Mouse (Mus musculus): Measurements from ENCODE around the gene Ttbk2. TPM values are rescaled to one million over a fixed set of nuclear protein-coding genes. Genes with fewer than 3 reads are reported as not detected.

The Ttbk2 gene
- 3.7 and 5.0 TPM in 2 replicates for polyA plus RNA-seq (2016; fragmentation: Nextera tagmentation; extraction: Ambion mirVana)

DNA sequence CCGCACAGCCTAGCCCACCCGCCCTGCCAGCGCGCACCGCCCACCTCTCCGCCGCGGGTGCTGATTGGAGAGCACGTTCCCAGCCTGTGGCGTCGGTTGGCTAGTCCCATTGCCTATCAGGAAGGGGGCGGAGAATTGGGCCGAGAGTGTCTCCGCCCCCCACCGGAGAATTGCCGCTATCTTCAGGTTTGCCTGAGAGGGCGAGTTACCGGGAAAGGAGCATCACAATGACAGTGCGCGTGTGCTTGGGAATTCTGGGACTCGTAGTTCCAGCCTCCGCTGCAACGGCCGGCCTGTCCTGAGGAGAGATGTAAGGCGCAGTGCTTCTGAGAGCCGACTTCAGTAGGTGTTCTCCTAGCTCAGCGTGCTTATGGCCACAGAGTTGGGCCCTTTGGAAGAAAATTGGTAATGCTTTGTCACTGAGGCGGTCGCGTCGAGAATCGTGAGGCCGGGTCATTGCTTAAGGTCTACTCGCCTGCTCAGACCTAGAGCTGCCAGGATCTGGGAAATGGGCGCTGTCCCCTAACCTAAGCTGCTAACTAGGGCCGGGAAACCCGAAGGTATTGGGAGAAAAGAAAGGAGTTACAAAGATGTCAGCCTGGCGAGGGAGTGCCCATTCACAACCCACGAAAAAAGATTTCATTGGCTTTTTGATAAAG, at the start of gene Ttbk2:
Gene Ttbk2 (minus strand): TSS at position 181 of the 659 bp plus-strand sequence.
- Histone ChIP-seq H3K9me3 (replicated peaks) (no peaks in the 10 kb centered on the region), H3K36me3 (no peaks in the 10 kb centered on the region), H3K4me3 (peak within 1 kb of the TSS; percentile 93), H3K4me1 (peaks cover 15% of the 10 kb centered on the region), H3K27me3 (ENCODE audit: low read depth, poor library complexity, severe bottlenecking) (no peaks in the 10 kb centered on the region), H3K27ac (peak within 1 kb of the TSS; percentile 90)
- under 1% methylated on average over 39 of the region's 39 CpGs for WGBS
- peak; percentile 96 for DNase-seq (ENCODE audit: low spot score)

DNA sequence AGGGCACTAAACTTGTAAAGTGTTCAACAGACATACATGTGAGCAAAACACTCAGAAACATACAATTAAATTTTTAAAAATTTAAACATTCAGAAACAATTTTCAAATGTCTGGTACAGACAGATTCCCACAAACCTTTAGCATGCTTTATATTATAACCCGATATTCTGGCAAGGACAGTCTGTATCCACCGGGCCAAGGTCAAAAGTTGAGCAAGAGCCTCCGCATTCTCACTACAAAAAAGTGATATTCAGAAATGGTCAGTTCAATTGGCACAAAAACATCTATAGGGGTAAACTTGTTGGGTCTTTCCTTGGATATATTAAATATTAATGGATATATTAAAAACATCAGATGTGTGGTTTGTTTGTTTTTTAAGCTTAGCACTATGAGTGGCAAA, 46.0 kb upstream of the Ttbk2 start:
- no peaks in the 10 kb centered on the region for H3K27me3 ChIP-seq (ENCODE audit: low read depth, poor library complexity, severe bottlenecking)
- H3K36me3 ChIP-seq = peaks cover 91% of the 10 kb centered on the region
- H3K9me3 ChIP-seq (replicated peaks) = no peaks in the 10 kb centered on the region
- no peaks in the 10 kb centered on the region for H3K4me1 ChIP-seq
- no peak for DNase-seq (ENCODE audit: low spot score)
- WGBS = 94% methylated on average over 3 of the region's 3 CpGs
- H3K4me3 ChIP-seq = no peak overlapping the region
- H3K27ac ChIP-seq = no peak overlapping the region

DNA sequence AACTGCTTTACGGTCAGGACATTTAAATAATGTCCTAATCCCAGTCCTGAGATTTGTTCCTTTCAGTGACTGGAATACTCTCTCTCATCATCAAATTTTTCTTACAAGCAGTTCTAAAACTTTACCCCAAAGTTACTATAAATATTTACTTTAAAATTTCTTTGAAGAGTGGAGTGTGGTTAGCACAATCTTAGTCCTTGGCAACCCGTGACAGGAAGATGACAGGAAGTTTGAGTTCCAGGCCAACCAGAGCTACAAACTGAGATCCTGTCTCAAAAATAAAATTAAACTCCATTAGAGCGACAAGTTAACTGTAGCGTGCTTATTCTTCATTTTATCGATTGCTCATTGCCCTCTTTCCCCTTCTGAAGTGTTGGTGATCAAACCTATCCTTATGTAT, 37.2 kb upstream of the Ttbk2 start:
- no peaks in the 10 kb centered on the region for H3K4me1 ChIP-seq
- no peak for DNase-seq (ENCODE audit: low spot score)
- H3K9me3 ChIP-seq (replicated peaks) = no peaks in the 10 kb centered on the region
- WGBS = 96% methylated on average over 5 of the region's 5 CpGs
- H3K27me3 ChIP-seq (ENCODE audit: low read depth, poor library complexity, severe bottlenecking) = no peaks in the 10 kb centered on the region
- H3K36me3 ChIP-seq = peaks cover 78% of the 10 kb centered on the region
- H3K4me3 ChIP-seq = no peak overlapping the region
- no peak overlapping the region for H3K27ac ChIP-seq

DNA sequence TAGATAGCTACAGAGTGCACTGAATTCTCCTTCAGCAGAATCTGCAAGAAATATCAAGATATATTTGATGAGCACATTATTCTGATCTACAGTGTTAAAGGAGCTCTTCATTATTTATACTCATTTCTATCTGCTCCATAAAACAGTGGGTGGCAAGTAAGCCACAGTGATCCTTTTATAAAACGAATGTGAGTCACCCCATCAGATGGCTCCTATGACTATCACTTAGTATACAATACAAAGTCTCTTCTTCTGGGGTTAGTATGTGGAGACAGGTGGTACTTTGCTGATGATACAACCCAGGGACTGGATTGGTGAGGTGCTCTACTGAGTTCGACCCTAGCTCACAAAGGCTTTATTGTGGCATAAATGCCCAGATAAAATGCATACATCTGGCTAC, 22.8 kb upstream of the Ttbk2 start:
- 85% methylated on average over 2 of the region's 2 CpGs for WGBS

DNA sequence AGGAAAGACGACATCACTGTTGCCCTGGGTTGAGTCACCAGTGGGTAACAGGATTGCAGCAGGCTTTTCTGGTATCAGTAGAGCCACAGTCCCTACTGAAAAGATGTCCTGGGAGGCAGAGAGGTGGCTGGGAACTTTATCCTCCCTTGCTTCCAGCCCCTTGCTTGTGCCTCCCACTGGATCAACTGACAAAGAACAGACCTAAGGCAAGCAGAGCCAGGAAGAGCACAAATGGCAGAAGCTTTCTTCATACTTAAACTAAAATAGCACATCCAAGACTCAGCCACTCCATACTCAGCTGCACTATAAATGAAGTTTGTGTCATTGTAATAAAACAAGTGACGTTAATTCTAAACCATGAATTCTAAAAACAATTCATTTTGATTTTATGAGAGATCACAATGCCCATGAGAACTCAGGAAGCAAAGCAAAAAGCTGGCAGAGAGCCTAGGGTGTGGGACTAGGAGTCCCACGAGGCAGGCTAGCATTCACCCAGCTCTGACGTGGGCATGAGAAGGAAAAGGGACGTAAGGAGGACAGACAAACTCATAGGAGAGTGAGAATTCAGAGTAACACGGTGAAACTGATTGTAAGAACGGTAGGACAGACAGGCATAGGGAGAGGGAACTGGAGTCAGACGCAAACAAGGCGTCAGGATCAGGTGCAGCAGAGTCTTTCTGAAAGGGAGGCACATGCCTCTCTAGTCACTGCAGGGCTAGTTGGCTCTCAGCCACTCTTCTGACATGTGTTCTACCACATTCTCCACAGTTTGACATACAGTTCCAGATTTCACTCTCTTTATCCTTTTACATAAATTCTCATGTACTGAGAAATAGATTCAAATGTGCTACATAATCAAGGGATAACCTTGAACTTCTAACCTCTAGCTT, 21.3 kb upstream of the Ttbk2 start:
- no peaks in the 10 kb centered on the region for H3K9me3 ChIP-seq (replicated peaks)
- H3K27me3 ChIP-seq (ENCODE audit: low read depth, poor library complexity, severe bottlenecking) = no peaks in the 10 kb centered on the region
- H3K36me3 ChIP-seq = peaks cover 83% of the 10 kb centered on the region
- no peak for DNase-seq (ENCODE audit: low spot score)
- no peaks in the 10 kb centered on the region for H3K4me1 ChIP-seq
- H3K27ac ChIP-seq = no peak overlapping the region
- WGBS = 92% methylated on average over 9 of the region's 9 CpGs
- no peak overlapping the region for H3K4me3 ChIP-seq

More for the DNA sequence above, 22.8 kb upstream of the Ttbk2 start:
- H3K27ac ChIP-seq = no peak overlapping the region
- no peaks in the 10 kb centered on the region for H3K9me3 ChIP-seq (replicated peaks)
- no peak for DNase-seq (ENCODE audit: low spot score)
- no peaks in the 10 kb centered on the region for H3K27me3 ChIP-seq (ENCODE audit: low read depth, poor library complexity, severe bottlenecking)
- no peak overlapping the region for H3K4me3 ChIP-seq
- H3K36me3 ChIP-seq = peaks cover 84% of the 10 kb centered on the region
- H3K4me1 ChIP-seq = no peaks in the 10 kb centered on the region

DNA sequence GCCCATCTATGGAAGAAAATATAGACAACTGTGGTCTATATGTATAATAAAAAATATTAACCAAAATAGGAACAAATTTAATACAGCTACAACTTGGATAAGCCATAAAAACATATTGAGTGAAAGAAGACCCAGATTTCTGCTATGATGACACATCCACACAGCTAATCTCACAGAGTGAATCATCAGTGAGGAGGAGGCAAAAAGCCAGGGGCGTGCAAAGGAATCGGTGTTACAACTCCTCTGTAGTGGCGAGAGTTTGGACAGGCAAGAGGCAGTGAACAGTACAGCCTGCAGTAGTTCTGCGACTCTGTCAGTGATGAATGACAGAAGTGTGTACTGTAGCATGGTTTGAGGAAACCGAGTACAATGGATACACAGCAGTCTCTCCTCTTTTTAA, 16.9 kb upstream of the Ttbk2 start:
- DNase-seq (ENCODE audit: low spot score) = no peak
- H3K27ac ChIP-seq = no peak overlapping the region
- H3K9me3 ChIP-seq (replicated peaks) = no peaks in the 10 kb centered on the region
- H3K4me1 ChIP-seq = no peaks in the 10 kb centered on the region
- no peak overlapping the region for H3K4me3 ChIP-seq
- WGBS = 97% methylated on average over 5 of the region's 5 CpGs
- H3K27me3 ChIP-seq (ENCODE audit: low read depth, poor library complexity, severe bottlenecking) = no peaks in the 10 kb centered on the region
- peaks cover 91% of the 10 kb centered on the region for H3K36me3 ChIP-seq

DNA sequence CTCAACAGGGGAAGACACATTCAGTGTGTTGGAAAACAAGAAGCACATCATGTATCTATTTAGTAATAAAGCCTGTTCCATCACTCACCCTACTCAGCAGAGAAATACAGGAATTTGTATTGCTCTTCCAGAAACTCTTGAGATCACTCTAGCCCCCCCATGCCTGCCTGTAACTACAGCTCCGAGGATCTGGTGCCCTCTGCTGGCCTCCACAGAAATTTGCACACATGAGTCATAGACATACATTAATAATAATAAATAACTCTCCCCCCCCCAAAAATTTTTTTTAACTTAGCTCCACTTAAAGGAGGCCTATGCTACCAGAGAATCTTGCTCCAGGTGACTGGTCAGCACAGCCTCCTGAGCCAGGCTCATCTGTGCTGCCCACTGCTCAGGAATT, 16.2 kb upstream of the Ttbk2 start:
- Histone ChIP-seq H3K36me3 (peaks cover 91% of the 10 kb centered on the region), H3K4me3 (no peak overlapping the region), H3K4me1 (no peaks in the 10 kb centered on the region), H3K27ac (no peak overlapping the region), H3K27me3 (ENCODE audit: low read depth, poor library complexity, severe bottlenecking) (no peaks in the 10 kb centered on the region), H3K9me3 (replicated peaks) (no peaks in the 10 kb centered on the region)
- 31% methylated on average over 1 of the region's 1 CpGs for WGBS
- DNase-seq (ENCODE audit: low spot score) = peak; percentile 51

DNA sequence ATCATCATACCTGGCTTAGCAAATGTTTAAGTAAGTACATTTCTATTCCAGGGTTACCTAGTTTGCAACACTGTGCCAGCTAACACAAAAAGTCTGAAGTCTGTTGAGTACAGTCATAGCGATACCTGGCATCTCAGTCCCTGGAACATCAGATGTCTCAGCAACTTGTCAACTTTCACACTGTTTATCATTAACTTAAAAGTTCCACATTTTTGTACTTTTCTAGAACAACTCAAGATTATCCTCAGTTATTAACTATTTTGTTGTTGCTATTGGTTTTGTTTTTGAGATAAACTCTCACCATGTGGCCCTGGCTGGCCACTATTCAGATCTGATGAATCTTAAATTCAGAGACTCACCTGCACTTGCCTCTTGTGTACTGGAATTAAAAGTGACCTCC, 13.0 kb upstream of the Ttbk2 start:
- Histone ChIP-seq H3K27me3 (ENCODE audit: low read depth, poor library complexity, severe bottlenecking) (no peaks in the 10 kb centered on the region), H3K9me3 (replicated peaks) (no peaks in the 10 kb centered on the region), H3K4me1 (no peaks in the 10 kb centered on the region), H3K27ac (no peak overlapping the region), H3K36me3 (peaks cover 82% of the 10 kb centered on the region), H3K4me3 (no peak overlapping the region)
- DNase-seq (ENCODE audit: low spot score) = no peak
- WGBS = 89% methylated on average over 1 of the region's 1 CpGs

DNA sequence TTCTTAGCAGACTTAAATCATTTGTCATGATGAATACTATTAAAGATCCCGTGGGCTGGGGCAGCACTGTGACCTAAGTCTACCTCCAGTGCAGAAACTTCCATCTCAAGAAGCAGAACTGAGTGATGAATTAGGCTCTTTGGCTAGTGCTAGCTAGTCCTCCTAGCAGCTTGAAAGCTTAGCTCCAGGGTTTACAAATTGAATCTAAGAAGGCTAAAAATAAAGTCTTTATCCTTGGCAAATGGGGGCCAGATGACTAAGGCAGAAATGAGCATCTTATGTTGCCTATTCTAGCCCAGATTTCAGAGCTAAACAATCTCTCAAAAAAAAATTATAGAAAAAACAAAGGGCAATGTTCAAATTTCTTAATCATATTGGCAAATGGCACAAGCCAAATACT, 10.3 kb upstream of the Ttbk2 start:
- DNase-seq (ENCODE audit: low spot score) = no peak
- H3K36me3 ChIP-seq = peaks cover 58% of the 10 kb centered on the region
- H3K4me1 ChIP-seq = no peaks in the 10 kb centered on the region
- no peaks in the 10 kb centered on the region for H3K9me3 ChIP-seq (replicated peaks)
- 90% methylated on average over 1 of the region's 1 CpGs for whole genome bisulfite sequencing
- no peak overlapping the region for H3K27ac ChIP-seq
- no peak overlapping the region for H3K4me3 ChIP-seq
- H3K27me3 ChIP-seq (ENCODE audit: low read depth, poor library complexity, severe bottlenecking) = no peaks in the 10 kb centered on the region

DNA sequence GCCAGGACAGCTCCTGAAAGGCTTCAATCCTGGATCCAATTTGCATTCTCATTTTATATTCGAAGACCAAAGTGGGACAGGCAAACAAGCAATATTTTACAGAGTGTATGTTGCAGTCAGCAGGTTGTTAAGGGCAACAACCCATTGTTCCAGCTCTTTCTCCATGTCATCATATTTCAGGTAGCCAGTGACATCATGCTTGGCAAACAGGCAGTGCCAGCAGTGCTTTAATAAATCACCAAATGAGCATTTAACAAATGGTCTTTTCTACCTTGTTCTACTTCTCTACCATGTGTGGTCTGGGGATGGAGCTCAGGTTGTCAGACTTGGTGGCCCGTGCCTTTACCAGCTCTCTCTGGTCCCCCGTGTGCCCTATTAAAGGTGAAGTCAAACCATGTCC, 7.7 kb upstream of the Ttbk2 start:
- H3K4me1 ChIP-seq = no peaks in the 10 kb centered on the region
- peaks cover 33% of the 10 kb centered on the region for H3K36me3 ChIP-seq
- DNase-seq (ENCODE audit: low spot score) = no peak
- no peak overlapping the region for H3K4me3 ChIP-seq
- 89% methylated on average over 3 of the region's 3 CpGs for WGBS
- H3K9me3 ChIP-seq (replicated peaks) = no peaks in the 10 kb centered on the region
- H3K27me3 ChIP-seq (ENCODE audit: low read depth, poor library complexity, severe bottlenecking) = no peaks in the 10 kb centered on the region
- H3K27ac ChIP-seq = no peak overlapping the region

DNA sequence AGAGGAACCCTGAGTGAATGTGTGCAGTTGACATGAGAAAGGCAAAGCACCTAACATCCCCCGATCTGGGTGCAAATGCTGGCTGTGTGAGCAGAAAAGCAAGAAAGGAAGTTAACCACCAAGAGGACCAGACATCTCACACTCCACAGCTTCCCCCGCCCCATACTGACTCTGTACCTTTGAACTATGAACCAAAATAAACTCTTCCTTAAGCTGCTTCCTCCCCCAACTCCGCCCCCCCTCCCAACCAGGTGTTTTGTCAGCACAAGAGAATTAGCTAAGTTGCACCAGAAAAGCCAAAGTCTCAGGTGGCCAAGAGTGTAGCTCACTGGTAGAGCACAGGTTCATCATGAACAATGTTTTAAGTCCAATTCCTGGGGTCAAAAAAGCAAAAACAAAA, 2.7 kb upstream of the Ttbk2 start:
- 72% methylated on average over 3 of the region's 3 CpGs for WGBS
- no peak for DNase-seq (ENCODE audit: low spot score)
- Histone ChIP-seq H3K27ac (no peak overlapping the region), H3K9me3 (replicated peaks) (no peaks in the 10 kb centered on the region), H3K4me3 (no peak overlapping the region), H3K4me1 (peaks cover 11% of the 10 kb centered on the region; the same call in 1 of the 2 replicates), H3K36me3 (no peaks in the 10 kb centered on the region), H3K27me3 (ENCODE audit: low read depth, poor library complexity, severe bottlenecking) (no peaks in the 10 kb centered on the region)

DNA sequence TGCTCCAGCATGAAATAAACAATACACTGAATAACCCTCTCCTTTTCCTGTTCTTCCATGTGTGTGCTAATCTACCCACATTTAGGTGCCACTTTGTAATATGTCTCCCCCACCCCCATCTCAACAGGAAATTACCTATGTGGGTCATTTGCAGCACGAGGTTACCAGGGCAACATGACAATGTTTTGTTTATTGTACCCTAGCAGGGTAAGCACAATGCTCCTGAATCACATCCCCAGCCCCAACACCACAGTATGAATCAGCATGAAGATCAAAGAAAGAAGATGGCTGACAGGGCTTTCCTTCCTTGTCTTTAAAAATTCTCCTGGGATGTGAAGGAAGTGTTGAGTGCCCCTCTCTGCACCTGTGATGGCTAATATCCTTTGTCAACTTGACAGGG, 2.2 kb upstream of the Ttbk2 start:
- 21% methylated on average over 1 of the region's 1 CpGs for WGBS
- no peaks in the 10 kb centered on the region for H3K9me3 ChIP-seq (replicated peaks)

More for the DNA sequence above, 2.2 kb upstream of the Ttbk2 start:
- Histone ChIP-seq H3K4me1 (peaks cover 15% of the 10 kb centered on the region), H3K4me3 (no peak overlapping the region), H3K27ac (no peak overlapping the region), H3K27me3 (ENCODE audit: low read depth, poor library complexity, severe bottlenecking) (no peaks in the 10 kb centered on the region), H3K36me3 (no peaks in the 10 kb centered on the region)
- DNase-seq (ENCODE audit: low spot score) = no peak
